In genomic region chr9:94444140-94444789, GRCm38 (mm10) we compare ENCODE assay signal across 17 mouse cellular contexts.
"Had no signal": no experiment of that assay in that cellular context is flagged by ENCODE, and none has a peak within 500 bp of the region (broad histone marks: within the 10 kb centered on the region; RNA-seq: fewer than 3 reads in every experiment).

No protein-coding gene starts in this region.

- H3K4me1 ChIP-seq: midbrain, embryonic 12.5 days; neural tube, embryonic 12.5 days had no signal

- H3K9me3 ChIP-seq: midbrain, embryonic 12.5 days; neural tube, embryonic 12.5 days had no signal

- H3K27me3 ChIP-seq: midbrain, embryonic 12.5 days; neural tube, embryonic 12.5 days had no signal

- H3K36me3 ChIP-seq: midbrain, embryonic 12.5 days; neural tube, embryonic 12.5 days had no signal

- H3K27ac ChIP-seq: midbrain, embryonic 12.5 days; neural tube, embryonic 12.5 days had no signal

- H3K4me3 ChIP-seq: midbrain, embryonic 12.5 days; myocyte; neural tube, embryonic 12.5 days had no signal

- DNase-seq: lung, adult 18-20 months; lung, embryonic 14.5 days; lung, postnatal 10 days; lung, postnatal 4 days; midbrain, embryonic 14.5 days; retina, postnatal 1 day; right cerebral cortex, adult 18-20 months; right cerebral cortex, postnatal 25 days; right cerebral cortex, postnatal 4 days; spleen, adult 18-20 months; thymus, adult 18-20 months; thymus, postnatal 14 days; thymus, postnatal 36 days had no signal

- H3K4me2 ChIP-seq: lung, embryonic 14.5 days; midbrain, embryonic 12.5 days; neural tube, embryonic 12.5 days had no signal

- ATAC-seq: midbrain, embryonic 16.5 days had no signal

- H3K9ac ChIP-seq: lung, embryonic 14.5 days; midbrain, embryonic 12.5 days; neural tube, embryonic 12.5 days had no signal
